In the genomic region with DNA sequence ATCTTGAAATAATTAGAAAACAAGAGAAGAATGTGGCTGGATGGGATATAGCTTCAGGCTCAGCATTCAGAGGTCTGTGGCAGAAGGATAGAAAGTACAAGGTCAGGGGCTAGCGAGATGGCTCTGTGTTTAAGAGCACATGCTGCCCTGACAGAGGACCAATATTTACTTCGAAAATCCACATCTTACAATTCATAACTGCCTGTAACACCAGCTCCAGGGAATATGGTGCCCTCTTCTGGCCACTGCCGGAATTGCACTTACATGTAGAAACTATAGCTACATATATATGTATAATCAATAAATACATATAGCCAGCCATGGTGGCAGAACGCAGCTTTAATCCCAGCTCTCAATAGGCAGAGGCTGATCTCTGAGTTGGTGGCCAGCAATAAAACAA, we compare ENCODE assay signal across 8 mouse cellular contexts. TPM values are rescaled to one million over a fixed set of nuclear protein-coding genes. Genes with fewer than 3 reads are reported as not detected.
A peak's percentile ranks its signal among the peaks of the same experiment; 100 is the strongest.
DNase-seq lines count a peak whose midpoint lies in the region.

No protein-coding gene starts in this region.

- DNase-seq in cerebellum, adult 11 months: peak; percentile 59
- DNase-seq in cerebellum, adult 11-12 months: no peak
- DNase-seq in ovary, postnatal 10 days (ENCODE audit: low spot score): peak; percentile 42
- no peak for DNase-seq in ovary, adult 18-20 months (ENCODE audit: low spot score)
- DNase-seq in cerebellum, adult 8-10 months: peak; percentile 69
- DNase-seq in gastrocnemius, postnatal 10 days: peak; percentile 62
- peak; percentile 39 to 45 for DNase-seq in lung, adult 18-20 months
- DNase-seq in right cerebral cortex, adult 2 months (ENCODE audit: low spot score in 2 of 2): peak; percentile 71 to 72

RNA-seq across cellular contexts. Expression of gene Rps16, which starts 5.8 kb away (rescaled TPM):
- total RNA-seq in gastrocnemius, postnatal 10 days (2021): 100 to 1,000 TPM; 757 to 807 TPM

RNA-seq across cellular contexts. Expression of gene Supt5, which starts 6.1 kb away (rescaled TPM):
- 10 to 100 TPM; 65.5 to 67.0 TPM for total RNA-seq in gastrocnemius, postnatal 10 days (2021)

RNA-seq across cellular contexts. Expression of gene Plekhg2, which starts 27.8 kb away (rescaled TPM):
- 10 to 100 TPM; 18.7 to 30.0 TPM for total RNA-seq in gastrocnemius, postnatal 10 days (2021)

RNA-seq across cellular contexts. Expression of gene Timm50, which starts 32.8 kb away (rescaled TPM):
- 10 to 100 TPM; 40.1 to 43.8 TPM for total RNA-seq in gastrocnemius, postnatal 10 days (2021)

RNA-seq across cellular contexts. Expression of gene Zfp36, which starts 35.4 kb away (rescaled TPM):
- total RNA-seq in gastrocnemius, postnatal 10 days (2021): 10 to 100 TPM in 1 of 2 experiments, 1 to 10 TPM in 1; 8.1 to 10.5 TPM

Comparison
In these comparisons a context has a peak if more than half of its experiments do, and no peak if none do; other contexts are left out.
1. DNase-seq: peak in cerebellum, adult 11 months (single experiment), ovary, postnatal 10 days (single experiment), cerebellum, adult 8-10 months (single experiment), gastrocnemius, postnatal 10 days (single experiment), lung, adult 18-20 months (2 of 2) and right cerebral cortex, adult 2 months (2 of 2); none in cerebellum, adult 11-12 months (single experiment) and ovary, adult 18-20 months (single experiment).